Mouse (Mus musculus) ES-E14 (cell line): ENCODE results near the gene A3galt2. TPM values are rescaled to one million over a fixed set of nuclear protein-coding genes. Genes with fewer than 3 reads are reported as not detected.
A peak's percentile ranks its signal among the peaks of the same experiment; 100 is the strongest.

ENCODE experiments used
- DNase-seq: peaks from one replicate; pipeline ENCODE4 v3.0.0-alpha.2; 2013; ENCODE audit warnings: low read depth, low spot score
- H3K27ac ChIP-seq: 2 replicates; pipeline ENCODE4 v1.5.1; 2012; ENCODE audit warnings: low read depth, mild to moderate bottlenecking, low read length, moderate library complexity, mixed read lengths; ENCODE audit not compliant: poor library complexity, insufficient read depth, severe bottlenecking
- H3K36me3 ChIP-seq: 2 replicates; pipeline ENCODE4 v1.6.1; 2012; ENCODE audit warnings: mild to moderate bottlenecking, low read length, moderate library complexity, mixed read lengths; ENCODE audit not compliant: control insufficient read depth, poor library complexity, insufficient read depth, severe bottlenecking
- H3K4me1 ChIP-seq, 2 experiments: fragments of 150-350 bp in 1 of 2; sonication (generic) in 1 of 2; 2 replicates each; pipeline ENCODE4 v1.6.1; 2012; ENCODE audit warnings: low read length in 2 of 2, mild to moderate bottlenecking in 1 of 2, mixed read lengths in 1 of 2; ENCODE audit not compliant: control insufficient read depth in 2 of 2, insufficient read depth in 2 of 2, poor library complexity in 1 of 2
- H3K4me3 ChIP-seq, 2 experiments: fragments of 150-350 bp in 1 of 2; sonication (generic) in 1 of 2; 2 replicates each; pipeline ENCODE4 v1.5.1; 2012; ENCODE audit warnings: low read length in 2 of 2, low read depth in 1 of 2, mild to moderate bottlenecking in 1 of 2, mixed read lengths in 1 of 2; ENCODE audit not compliant: insufficient read depth in 1 of 2, poor library complexity in 1 of 2, severe bottlenecking in 1 of 2
- H3K9ac ChIP-seq: 2 replicates; pipeline ENCODE4 v1.6.1; 2012; ENCODE audit warnings: low read depth, mild to moderate bottlenecking, low read length, mixed read lengths; ENCODE audit not compliant: poor library complexity, insufficient read depth, severe bottlenecking
- H3K9me3 ChIP-seq: fragments of 150-350 bp; sonication (generic); 2 replicates; pipeline ENCODE4 v1.6.1; 2012; ENCODE audit warnings: low read depth, mild to moderate bottlenecking, low read length; ENCODE audit not compliant: control insufficient read depth, insufficient read depth
- CHD2 ChIP-seq: IDR thresholded peaks from 2 replicates; pipeline ENCODE4 v1.6.1; 2014; ENCODE audit warnings: mild to moderate bottlenecking, low read depth, low read length, inconsistent platforms
- HCFC1 ChIP-seq: IDR thresholded peaks from 2 replicates; pipeline ENCODE4 v1.6.1; 2012; ENCODE audit warnings: low read length, inconsistent platforms, borderline replicate concordance; ENCODE audit not compliant: insufficient read depth
- MAFK ChIP-seq: IDR thresholded peaks from 2 replicates; pipeline ENCODE4 v1.6.1; 2014; ENCODE audit warnings: mild to moderate bottlenecking, low read depth, low read length, inconsistent platforms; ENCODE audit not compliant: insufficient read depth
- ZC3H11A ChIP-seq: IDR thresholded peaks from 2 replicates; pipeline ENCODE4 v1.6.1; 2012; ENCODE audit warnings: low read depth, mild to moderate bottlenecking, inconsistent platforms, low read length, borderline replicate concordance
- ZNF384 ChIP-seq: IDR thresholded peaks from 2 replicates; pipeline ENCODE4 v1.6.1; 2012; ENCODE audit warnings: low read depth, low read length, inconsistent platforms
- in situ Hi-C, 2 experiments: fragments of 600-800 bp; cut with MboI; formaldehyde crosslinking; loops; one replicate each; pipeline ENCODE4 v1.15.1; 2025; ENCODE audit warnings: low sequenced_read_pairs in 2 of 2, inconsistent platforms in 1 of 2; ENCODE audit not compliant: unreplicated experiment in 2 of 2
- total RNA-seq: library from RNA; depleted of rRNA; stranded (reverse); fragments of 300-350 nt; gene quantifications from 2 replicates; pipeline ENCODE4 v1.2.3, GENCODE M21; 2012

The A3galt2 gene
- total RNA-seq, 1 experiment, result 0.09 TPM

DNA sequence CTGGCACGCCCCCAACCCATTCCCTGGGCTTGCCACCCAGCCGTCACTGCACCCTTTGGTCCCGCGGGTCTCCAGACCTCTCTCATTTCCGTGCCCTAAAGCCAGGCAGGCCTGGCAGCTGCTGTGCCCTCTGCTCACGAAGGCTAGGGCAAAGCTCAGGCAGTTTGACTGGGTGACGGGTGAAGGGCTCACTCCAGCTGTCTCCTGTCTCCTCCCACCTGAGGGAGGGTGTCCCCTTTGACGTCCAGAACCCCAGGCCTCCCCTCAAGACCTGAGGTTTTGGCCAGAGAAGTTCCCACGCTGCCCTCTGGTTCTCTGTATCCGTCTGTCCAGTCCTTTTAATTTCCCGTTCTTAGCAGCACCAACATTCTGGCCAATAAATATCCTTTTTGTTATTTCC is 18.7 kb downstream of the A3galt2 start:
- no peaks in the 10 kb centered on the region for H3K9me3 ChIP-seq
- no peaks in the 10 kb centered on the region for H3K4me1 ChIP-seq
- no peak overlapping the region for H3K4me3 ChIP-seq
- in situ Hi-C loops, result no loop called here
- TF ChIP-seq ZC3H11A, result no peak
- no peak for TF ChIP-seq CHD2
- TF ChIP-seq MAFK, result no peak
- no peak for TF ChIP-seq ZNF384
- no peak for TF ChIP-seq HCFC1
- H3K27ac ChIP-seq, result no peak overlapping the region
- H3K9ac ChIP-seq, result no peak overlapping the region
- H3K36me3 ChIP-seq, result no peaks in the 10 kb centered on the region
- DNase-seq, result no peak

DNA sequence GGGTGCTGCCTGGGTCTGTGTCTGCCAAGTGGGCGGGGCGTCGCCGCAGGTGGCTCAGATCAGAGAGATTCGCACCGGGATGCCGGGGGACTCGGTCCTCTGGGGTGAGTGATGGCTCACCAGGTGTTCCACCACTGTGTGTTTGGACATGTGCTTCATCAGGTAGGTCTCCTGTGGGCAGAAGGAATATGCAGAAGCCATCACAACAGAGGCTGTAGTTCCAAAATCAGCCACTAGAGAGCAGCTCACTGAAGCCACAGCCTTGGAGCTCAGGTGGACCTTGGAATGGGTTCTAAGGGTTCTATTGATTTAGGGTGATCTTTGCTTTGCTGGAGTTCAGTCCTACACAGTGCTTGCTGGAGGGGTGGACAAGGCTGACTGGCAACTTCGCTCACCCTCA is 19.3 kb downstream of the A3galt2 start:
- Histone ChIP-seq H3K9me3 (no peaks in the 10 kb centered on the region), H3K9ac (no peak overlapping the region), H3K27ac (no peak overlapping the region), H3K36me3 (no peaks in the 10 kb centered on the region), H3K4me1 (no peaks in the 10 kb centered on the region), H3K4me3 (no peak overlapping the region)
- DNase-seq, result peak; percentile 43
- TF ChIP-seq MAFK, result no peak
- no peak for TF ChIP-seq CHD2
- no peak for TF ChIP-seq ZNF384
- TF ChIP-seq ZC3H11A, result no peak
- in situ Hi-C loops, result no loop called here

DNA sequence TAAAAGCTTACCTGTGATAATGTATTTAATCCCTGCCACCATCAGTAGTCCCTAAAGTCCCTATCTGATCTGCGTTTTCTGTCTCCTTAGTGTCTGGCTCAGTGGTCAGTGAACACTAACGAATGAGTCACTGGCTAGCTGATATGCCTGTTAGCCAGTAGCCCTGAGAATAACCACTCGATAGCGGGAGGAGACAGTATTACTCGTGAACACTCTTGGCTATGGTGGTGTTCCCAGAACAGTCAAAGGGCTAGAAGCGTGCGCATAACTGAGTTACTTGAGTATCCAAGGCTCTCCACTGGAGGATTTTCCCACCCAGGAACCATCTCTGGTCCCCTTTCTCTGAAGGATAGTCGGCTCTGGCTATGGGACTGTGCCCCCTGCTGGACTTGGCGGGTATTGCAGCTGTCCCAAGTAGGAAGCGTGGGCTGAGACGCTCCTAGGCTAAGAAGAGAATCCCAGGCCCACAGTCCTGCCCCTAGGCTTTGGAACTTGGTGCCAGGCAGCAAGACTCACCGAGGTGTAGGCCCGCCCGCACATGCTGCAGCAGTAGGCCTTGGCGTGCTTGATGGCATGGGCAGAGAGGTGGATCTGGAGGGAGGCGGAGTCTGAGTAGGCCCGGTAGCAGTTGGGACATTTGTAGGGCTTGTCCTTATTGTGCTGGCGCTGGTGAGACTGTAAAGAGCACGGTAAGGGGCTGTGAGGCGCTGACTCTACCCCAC is 21.6 kb downstream of the A3galt2 start:
- no peaks in the 10 kb centered on the region for H3K9me3 ChIP-seq
- peak overlapping the region; percentile 25 to 58 for H3K4me3 ChIP-seq
- no peak overlapping the region; the same call in 1 of the 2 replicates for H3K9ac ChIP-seq
- TF ChIP-seq CHD2 (no peak), ZC3H11A (peak; percentile 18; the same call in 1 of the 2 replicates)
- H3K4me1 ChIP-seq, result no peaks in the 10 kb centered on the region
- no peak overlapping the region for H3K27ac ChIP-seq
- no peaks in the 10 kb centered on the region for H3K36me3 ChIP-seq
- DNase-seq, result peak; percentile 79
- in situ Hi-C loops, result no loop called here

DNA sequence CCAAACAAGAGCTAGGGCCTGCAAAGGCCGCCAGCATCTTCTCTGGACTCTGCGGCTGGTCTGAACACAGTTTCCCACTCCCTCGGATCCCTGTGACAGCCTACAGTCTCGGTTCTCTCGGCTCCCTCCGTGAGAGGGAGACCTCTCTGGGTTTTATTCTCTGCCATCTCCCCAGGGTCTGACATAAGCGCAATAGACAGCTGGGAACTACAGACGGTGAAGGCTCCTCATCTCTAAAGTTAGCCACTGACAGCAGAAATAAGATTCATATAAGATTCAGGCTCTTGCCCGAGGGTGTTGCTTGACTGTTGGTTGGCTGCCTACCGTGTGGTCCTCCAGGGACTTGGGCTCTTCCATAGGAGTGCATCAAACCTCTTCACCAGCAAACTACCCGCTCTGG is 22.4 kb downstream of the A3galt2 start:
- no peak overlapping the region for H3K27ac ChIP-seq
- no peak for TF ChIP-seq ZNF384
- TF ChIP-seq MAFK, result no peak
- TF ChIP-seq CHD2, result no peak
- TF ChIP-seq HCFC1, result no peak
- no peak for TF ChIP-seq ZC3H11A
- H3K9me3 ChIP-seq, result no peaks in the 10 kb centered on the region
- in situ Hi-C loops, result no loop called here
- H3K9ac ChIP-seq, result no peak overlapping the region
- no peaks in the 10 kb centered on the region for H3K4me1 ChIP-seq
- H3K4me3 ChIP-seq, result 0 out of 4 replicates have a peak overlapping the region, but pooled peaks of 1 of the 2 experiments have one; percentile 17
- H3K36me3 ChIP-seq, result no peaks in the 10 kb centered on the region
- DNase-seq, result no peak

DNA sequence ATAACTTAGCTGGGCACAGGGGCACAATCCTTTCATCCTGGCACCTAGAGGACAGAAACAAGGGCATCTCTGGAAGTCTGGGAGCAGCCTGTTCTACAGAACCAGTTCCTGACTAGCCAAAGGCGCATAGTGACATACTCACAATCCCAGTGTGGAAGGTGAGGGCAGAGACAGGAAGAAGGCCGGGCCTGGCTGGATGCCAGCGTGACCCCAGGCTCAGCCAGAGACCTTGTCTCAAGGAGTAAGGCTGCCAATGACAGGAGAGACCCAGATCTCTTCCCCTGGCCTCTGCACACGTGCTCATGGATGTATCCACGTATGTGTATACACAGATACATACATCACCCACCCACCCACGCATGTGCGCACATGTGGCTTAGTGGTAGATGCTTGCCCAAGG is 26.9 kb downstream of the A3galt2 start:
- Histone ChIP-seq H3K36me3 (no peaks in the 10 kb centered on the region; the same call in 1 of the 2 replicates), H3K9me3 (no peaks in the 10 kb centered on the region), H3K9ac (no peak overlapping the region), H3K4me3 (no peak overlapping the region), H3K27ac (no peak overlapping the region), H3K4me1 (peaks cover 0 to 2% of the 10 kb centered on the region in 2 experiments; a peak in 1 of 4 replicates)
- TF ChIP-seq MAFK (no peak), ZNF384 (no peak), ZC3H11A (no peak)
- in situ Hi-C loops, result no loop called here
- DNase-seq, result no peak
